Mouse (Mus musculus) right cerebral cortex, postnatal 36 days (tissue): ENCODE results near the gene Cdk5rap3.

ENCODE experiments used
- DNase-seq, 2 experiments: peaks; one replicate each; pipeline ENCODE4 v3.0.0; 2022; ENCODE audit warnings: low spot score in 2 of 2, mixed read lengths in 1 of 2

Cdk5rap3 gene

DNA sequence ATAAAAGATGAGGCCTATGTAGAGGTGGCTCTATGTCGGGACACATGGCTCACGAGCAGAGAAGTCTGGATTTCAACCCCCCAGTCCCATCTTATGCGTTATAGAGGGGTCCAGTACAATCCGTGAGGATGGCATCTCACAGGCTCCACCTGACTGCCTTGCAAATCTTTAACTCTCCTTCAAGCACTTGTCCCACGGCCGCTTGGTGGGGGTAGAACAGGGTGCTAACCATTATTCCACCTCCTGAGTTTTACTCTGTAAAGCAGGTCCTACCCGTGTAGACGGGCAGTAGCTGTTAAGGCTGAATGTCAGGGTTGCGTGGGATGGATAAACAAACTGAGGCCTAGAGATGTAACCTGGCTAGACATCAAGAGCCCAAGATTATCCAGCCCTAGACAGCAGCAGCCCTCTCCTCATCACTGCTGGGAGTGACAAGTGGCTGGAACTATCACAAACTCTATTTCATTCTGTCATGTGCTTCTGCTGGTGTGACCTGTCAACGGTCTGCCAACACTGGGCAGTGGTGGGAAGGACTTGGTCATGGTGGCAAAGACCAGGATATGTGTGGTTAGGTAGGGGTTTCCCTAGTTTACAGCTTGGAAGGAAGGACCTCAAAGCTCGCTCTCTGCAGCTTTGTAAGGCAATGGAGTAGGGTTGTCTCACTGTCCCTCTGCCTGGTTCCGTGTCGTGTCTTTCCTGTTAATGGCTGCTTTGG, 17.4 kb upstream of the Cdk5rap3 start:
- DNase-seq = no peak

GRCm38 (mm10) chr11:96931327-96932062, 15.2 kb upstream of the Cdk5rap3 start:
- no peak for DNase-seq

DNA sequence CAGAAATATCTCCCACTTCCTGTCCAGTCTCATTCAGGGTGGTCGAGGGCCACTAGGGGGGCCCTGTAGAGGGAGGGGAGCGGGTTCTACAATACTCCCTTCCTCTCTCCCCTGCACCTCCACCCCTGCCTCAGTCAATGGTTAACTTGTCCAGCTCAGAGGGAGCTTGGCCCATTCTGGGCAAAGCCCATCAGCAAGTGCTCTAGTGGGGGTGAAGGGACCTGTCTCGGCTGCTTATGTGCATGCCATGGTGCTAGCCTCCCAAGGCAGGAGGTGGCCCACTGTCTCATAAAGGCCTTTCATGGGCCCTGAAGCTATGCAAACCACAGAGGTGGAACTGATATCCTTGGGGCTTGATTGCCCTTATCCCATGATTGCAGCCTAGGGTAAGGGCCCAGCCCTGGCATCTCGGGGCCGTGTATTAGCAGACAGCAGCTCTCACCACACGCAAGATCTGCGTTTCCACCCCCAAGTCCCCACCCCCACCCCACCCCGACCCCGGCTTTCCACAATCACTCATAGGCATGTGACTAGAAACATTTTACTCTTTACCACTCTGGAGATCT, 13.6 kb upstream of the Cdk5rap3 start:
- no peak for DNase-seq

GRCm38 (mm10) chr11:96929096-96929765, 12.9 kb upstream of the Cdk5rap3 start:
- no peak for DNase-seq

DNA sequence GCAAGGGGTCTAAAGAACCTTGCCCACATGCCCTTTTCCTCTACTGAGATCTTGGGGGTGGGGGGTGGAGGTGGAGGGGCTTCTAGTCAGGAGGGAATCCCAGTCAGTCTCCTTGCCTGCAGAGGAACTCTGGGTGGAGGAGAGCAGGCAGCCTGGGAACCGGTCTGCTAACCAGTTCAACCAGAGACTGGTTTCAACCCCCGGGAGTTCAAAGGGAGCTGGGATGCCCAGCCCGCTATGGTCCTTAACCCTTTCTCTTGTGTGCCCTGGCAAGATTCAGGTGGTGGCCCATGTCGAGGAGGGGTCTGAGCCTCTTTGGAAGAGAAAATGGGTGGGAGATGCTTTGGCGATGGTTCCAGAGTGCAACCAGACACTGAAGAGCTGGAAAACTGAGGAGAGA, 12.4 kb upstream of the Cdk5rap3 start:
- DNase-seq = no peak

- no peak for DNase-seq
Measured at GRCm38 (mm10) chr11:96928088-96928487, 11.8 kb upstream of the Cdk5rap3 start, which contains the start of gene Prr15l. Gene Prr15l, plus strand, starts transcription at chr11:96928104.

DNA sequence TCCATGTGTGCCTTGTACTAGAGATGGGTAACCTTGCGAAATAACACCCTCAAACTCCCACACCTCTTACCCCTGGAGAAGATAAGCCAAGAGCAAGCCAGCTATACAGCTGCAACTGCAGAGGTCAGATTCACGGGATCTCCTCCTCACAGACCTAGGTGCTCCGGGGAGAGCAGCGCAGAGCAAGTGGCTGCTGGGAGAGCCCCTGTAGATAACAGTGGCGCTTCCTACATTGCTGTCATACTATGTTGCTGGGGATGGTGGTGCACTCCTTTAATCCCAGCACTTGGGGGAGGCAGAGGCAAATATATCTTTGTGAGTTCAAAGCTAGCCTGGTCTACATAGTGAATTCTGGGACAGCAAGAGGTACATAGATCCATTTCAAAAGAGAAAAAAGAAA, 10.3 kb upstream of the Cdk5rap3 start:
- no peak for DNase-seq

DNA sequence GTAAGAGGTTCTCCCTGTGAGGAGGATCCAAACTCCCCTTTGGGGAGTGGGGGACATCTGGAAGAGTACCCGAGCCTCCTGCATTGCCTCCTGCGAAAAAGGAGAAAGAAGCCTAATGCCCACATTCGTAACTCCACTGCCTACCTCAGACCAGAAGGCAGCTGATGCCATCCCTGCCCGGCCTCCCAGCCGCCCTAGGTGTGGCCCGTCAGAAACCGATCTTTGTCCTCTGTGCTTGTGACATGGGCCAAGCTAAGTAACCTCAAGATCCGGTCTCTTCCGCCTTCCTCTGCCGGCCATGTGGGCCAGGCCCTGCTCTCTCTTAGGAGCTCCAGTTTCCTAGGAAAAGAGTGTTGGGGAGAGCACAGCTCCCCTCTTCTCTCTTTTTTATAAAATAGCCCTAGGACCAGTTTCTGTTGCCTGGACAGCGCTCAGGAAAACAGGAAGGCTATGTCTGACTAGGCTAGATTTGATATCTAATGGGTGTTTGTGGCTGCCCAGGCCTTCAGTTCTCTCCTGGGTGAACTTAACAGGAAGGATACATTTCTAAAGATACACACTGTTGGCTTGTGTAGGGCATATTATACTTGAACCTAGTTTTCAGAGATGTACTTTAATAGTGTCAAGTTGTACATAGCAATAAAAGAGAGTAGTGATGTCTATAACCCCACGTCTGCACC, 9.3 kb upstream of the Cdk5rap3 start:
- no peak for DNase-seq

- DNase-seq = no peak
Measured at GRCm38 (mm10) chr11:96924861-96925260, 8.6 kb upstream of the Cdk5rap3 start.

GRCm38 (mm10) chr11:96919003-96919402, 2.7 kb upstream of the Cdk5rap3 start:
- no peak for DNase-seq

GRCm38 (mm10) chr11:96917415-96917814, 1.1 kb upstream of the Cdk5rap3 start:
- DNase-seq = no peak

DNA sequence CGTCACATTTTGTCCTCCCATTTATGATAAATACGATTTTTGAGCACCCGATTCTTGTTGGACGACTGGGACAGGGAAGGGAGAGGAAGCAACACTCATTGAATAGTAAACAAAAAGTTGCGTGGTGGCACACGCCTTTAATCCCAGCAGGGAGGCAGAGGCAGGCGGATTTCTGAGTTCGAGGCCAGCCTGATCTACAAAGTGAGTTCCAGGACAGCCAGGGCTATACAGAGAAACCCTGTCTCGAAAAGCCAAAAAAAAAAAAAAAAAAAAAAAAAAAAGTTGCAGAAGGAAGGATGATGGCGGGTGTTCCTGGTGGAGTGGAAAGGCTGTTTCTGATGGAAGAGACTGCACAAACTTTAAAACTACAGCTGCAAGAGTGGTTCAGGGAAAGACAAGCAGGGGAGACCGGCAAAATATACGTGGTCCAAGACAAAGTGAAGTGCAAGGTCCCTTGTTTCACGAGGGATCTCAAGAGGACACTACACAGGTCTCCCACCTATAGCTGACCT, 645 bp upstream of the Cdk5rap3 start:
- DNase-seq = no peak

DNA sequence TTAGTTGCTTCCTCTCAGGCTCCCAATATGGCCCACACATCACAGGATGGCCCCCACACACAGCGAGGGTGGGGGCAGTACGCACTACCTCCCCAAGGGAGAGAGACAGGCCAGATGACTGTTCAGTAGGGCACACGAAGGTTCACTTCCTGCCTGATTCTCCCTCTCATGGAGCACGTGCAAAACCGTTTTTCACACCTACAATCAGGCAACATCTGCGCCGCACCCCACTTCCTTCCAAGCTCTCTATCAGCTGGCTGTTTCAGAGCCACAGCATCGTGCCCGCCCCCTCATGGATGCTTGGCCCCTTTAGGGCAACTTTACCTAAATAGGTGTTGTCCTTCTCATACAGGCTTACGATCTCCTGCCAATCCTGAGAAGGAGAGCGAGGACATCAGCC, 3.6 kb downstream of the Cdk5rap3 start:
- DNase-seq = no peak

- peak; percentile 62 to 69 for DNase-seq
Measured at GRCm38 (mm10) chr11:96910003-96910402, 6.3 kb downstream of the Cdk5rap3 start.

DNA sequence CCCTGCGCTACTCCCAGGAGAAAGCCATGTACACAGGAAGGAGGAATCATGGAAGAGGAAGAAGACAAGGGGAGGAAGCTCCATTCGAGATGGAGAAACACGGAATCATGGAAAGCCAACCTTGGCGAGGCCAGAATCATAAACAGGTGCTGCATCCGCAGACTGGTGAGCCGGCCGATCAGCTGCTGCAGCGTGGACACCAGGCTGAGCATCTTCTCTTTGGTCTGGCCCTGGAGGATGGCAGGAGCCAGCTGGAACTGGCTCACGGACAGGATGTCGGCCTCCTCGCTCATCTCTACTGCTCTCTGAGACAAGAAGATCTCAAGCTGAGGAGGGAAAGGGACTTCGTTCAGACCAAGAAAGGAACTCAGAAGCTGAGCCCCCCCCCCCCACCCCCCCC, 7.7 kb downstream of the Cdk5rap3 start:
- DNase-seq = no peak

DNA sequence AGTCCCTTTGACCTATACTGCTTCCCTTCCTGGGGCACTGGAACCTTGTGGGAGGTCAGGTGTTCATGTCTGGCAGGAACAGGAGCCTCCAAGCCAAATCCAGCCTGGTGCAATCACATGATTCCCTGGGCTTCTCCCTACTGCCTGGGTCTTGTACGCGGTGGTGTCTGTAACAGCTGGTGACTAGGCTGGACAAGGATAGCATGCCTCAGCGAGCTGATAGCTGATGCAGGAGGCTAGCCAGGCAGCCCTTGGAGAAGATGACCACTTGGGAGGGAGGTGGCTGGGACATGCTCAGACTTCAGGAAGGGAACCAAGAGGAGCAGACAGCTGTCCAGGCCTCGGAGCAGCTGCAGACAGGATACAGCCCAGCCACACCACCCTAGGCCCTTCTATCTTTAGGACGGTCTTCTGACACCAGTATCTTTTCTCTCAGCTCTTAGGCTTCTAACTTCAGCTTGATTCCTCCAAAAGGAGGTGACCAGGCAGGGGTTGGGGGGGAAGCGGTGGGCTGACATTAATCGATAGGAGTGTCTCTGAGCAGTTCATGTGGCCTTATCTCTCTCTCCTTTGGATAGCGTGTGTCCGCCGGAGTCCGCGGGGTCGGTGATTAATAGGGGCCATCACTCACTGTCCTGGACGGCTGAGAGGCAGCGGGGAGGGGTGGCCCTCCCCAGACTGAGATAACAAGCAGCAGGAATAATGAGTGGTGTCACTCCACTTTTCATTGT, 9.7 kb downstream of the Cdk5rap3 start:
- DNase-seq = no peak

- no peak for DNase-seq
Measured at GRCm38 (mm10) chr11:96902639-96903635, 13.4 kb downstream of the Cdk5rap3 start.

DNA sequence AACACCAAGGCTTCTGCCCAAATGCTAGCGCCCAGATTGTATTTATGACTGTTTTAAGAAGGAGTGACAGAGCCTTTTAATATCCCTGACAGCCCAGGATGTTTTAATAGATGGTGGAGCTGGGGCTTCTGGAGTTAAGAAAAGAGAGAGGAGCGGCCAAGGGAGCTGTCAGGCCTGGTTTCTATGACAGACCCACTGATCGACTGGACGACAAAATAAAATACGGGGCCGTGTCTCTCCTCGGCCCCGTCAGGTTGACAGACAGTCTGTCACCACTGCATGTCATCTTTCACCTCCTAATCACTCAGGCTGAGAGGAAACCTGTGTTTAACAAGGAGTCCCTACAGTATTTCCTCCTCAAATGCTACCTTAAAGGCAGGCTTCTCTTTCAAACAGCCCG, 15.0 kb downstream of the Cdk5rap3 start:
- no peak for DNase-seq

DNA sequence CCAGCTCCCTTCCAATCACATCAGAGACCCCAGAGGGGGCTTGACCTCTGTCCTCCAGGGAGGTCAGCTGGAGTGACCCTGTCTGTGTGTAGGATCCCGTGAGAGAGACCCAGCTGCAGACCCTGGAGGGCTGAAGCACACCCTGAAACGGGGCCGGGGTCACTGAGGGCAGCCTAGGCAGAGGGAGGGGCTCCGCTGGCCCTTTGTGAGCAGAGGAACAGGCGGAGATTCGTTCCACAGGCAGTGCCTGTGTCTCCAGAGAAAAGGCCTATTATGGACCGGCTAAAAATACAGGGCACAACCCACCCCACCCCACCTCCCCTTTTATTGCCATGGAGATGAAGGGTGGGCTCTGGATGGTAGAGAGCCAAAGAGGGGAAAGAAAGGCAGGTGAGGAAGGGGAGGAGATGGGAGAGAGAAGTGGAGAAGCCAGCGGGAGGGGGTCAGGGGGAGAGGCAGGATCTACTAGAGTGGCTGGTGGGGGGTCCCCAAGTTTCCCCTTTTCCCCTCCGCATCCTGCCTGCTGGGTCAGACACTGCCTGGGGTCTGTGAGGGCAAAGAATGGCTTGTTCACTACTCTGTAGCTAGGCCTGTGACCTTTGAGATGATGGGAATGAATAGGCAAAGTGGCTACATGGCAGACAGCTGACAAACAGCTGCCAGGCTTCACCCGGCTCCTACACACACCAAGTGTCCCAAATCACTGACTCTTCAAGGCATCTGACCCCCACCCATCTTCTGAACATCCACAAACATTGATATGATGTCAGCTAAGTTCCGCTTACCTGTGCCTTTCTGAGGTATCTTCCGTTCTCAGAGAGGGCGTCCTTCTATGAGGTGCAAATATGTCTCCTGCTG, 16.6 kb downstream of the Cdk5rap3 start:
- no peak for DNase-seq
